Mouse (Mus musculus) hindbrain, postnatal 0 days (tissue): Measurements from ENCODE around the gene Dtx3. TPM values are rescaled to one million over a fixed set of nuclear protein-coding genes. Genes with fewer than 3 reads are reported as not detected.
"Not testable (repeated sequence)": the region's sequence is repeated elsewhere in the genome, so short reads cannot be mapped to it uniquely, and the experiment has no call there.

Experiments
- ATAC-seq: fragments of 200-750 bp; cut with Nextera tagmentation; 2 replicates; pipeline ENCODE4 v1.8.0; 2017; ENCODE audit warnings: mild to moderate bottlenecking, moderate TSS enrichment, moderate library complexity
- DNase-seq: peaks from one replicate; pipeline ENCODE4 v3.0.0-alpha.2; 2015; ENCODE audit warnings: low spot score
- H3K27ac ChIP-seq: fragments of 300-500 bp; sonication (generic); 2 replicates; pipeline ENCODE4 v1.5.1; 2014; ENCODE audit warnings: mild to moderate bottlenecking
- H3K27me3 ChIP-seq: fragments of 300-500 bp; sonication (generic); 2 replicates; pipeline ENCODE4 v1.6.1; 2014; ENCODE audit warnings: low read length, mixed read lengths; ENCODE audit not compliant: insufficient read depth
- H3K36me3 ChIP-seq: fragments of 300-500 bp; sonication (generic); 2 replicates; pipeline ENCODE4 v1.6.1; 2014; ENCODE audit warnings: low read length, mixed read lengths; ENCODE audit not compliant: insufficient read depth
- H3K4me1 ChIP-seq: fragments of 300-500 bp; sonication (generic); 2 replicates; pipeline ENCODE4 v1.6.1; 2014; ENCODE audit warnings: antibody characterized with exemption, low read length, mixed read lengths; ENCODE audit not compliant: insufficient read depth
- H3K4me2 ChIP-seq: fragments of 300-500 bp; sonication (generic); 2 replicates; pipeline ENCODE4 v1.6.1; 2014; ENCODE audit warnings: low read depth, mild to moderate bottlenecking, low read length, moderate library complexity, mixed read lengths
- H3K4me3 ChIP-seq: fragments of 300-500 bp; sonication (generic); 2 replicates; pipeline ENCODE4 v1.5.1; 2014; ENCODE audit warnings: low read length
- H3K9ac ChIP-seq: fragments of 300-500 bp; sonication (generic); replicated peaks from 2 replicates; pipeline ENCODE4 v1.6.1; 2014; ENCODE audit warnings: mild to moderate bottlenecking, low read length, moderate library complexity, mixed read lengths
- H3K9me3 ChIP-seq: fragments of 300-500 bp; sonication (generic); 2 replicates; pipeline ENCODE4 v1.6.1; 2016; ENCODE audit warnings: low read length, mixed read lengths
- CTCF ChIP-seq: IDR thresholded peaks from 2 replicates; pipeline ENCODE4 v1.5.1; 2016; ENCODE audit warnings: antibody characterized with exemption, control low read depth, low read depth
- WGBS: fragments of 180-500 bp; shearing (Covaris S2); extraction: QIAGEN DNeasy Blood & Tissue Kit; methylation state at CpG from one replicate; pipeline ENCODE4 v1.1.7; 2014; 5-methylcytosine and 5-hydroxymethylcytosine counted together
- polyA plus RNA-seq: library from polyadenylated mRNA; unstranded; fragments of >200 nt; fragmentation: Nextera tagmentation; extraction: Ambion mirVana; gene quantifications from 2 replicates; pipeline ENCODE4 v1.2.1, GENCODE M21; 2015
- total RNA-seq: library from RNA; depleted of rRNA; stranded (reverse); fragments of >200 nt; gene quantifications from 2 replicates; pipeline ENCODE4 v1.2.3, GENCODE M21; 2014

Dtx3 gene
- total and polyA plus RNA-seq, 2 experiments from 2014 or later = 185 to 233 TPM

- Histone ChIP-seq H3K4me2 (no peak overlapping the region), H3K4me1 (no peaks in the 10 kb centered on the region), H3K27me3 (no peaks in the 10 kb centered on the region), H3K36me3 (no peaks in the 10 kb centered on the region), H3K27ac (no peak overlapping the region), H3K4me3 (no peak overlapping the region), H3K9me3 (no peaks in the 10 kb centered on the region), H3K9ac (no peak overlapping the region)
- 88% methylated on average over 1 of the region's 1 CpGs for WGBS
- no peak for DNase-seq
- no peak for ATAC-seq
- no peak for TF ChIP-seq CTCF
These were observed 39.0 kb downstream of the Dtx3 start for GRCm38 (mm10) chr10:127156511-127156910.

GRCm38 (mm10) chr10:127156089-127156488 lies 39.4 kb downstream of the Dtx3 start:
- H3K9ac ChIP-seq = no peak overlapping the region
- no peak overlapping the region for H3K27ac ChIP-seq
- H3K4me1 ChIP-seq = no peaks in the 10 kb centered on the region
- TF ChIP-seq CTCF = no peak
- no peaks in the 10 kb centered on the region for H3K9me3 ChIP-seq
- DNase-seq (no peak), ATAC-seq (no peak)
- no peak overlapping the region for H3K4me2 ChIP-seq
- no peak overlapping the region for H3K4me3 ChIP-seq
- WGBS = 98% methylated on average over 1 of the region's 1 CpGs
- no peaks in the 10 kb centered on the region for H3K36me3 ChIP-seq
- H3K27me3 ChIP-seq = no peaks in the 10 kb centered on the region

GRCm38 (mm10) chr10:127154652-127155051 lies 40.9 kb downstream of the Dtx3 start:
- H3K27ac ChIP-seq = no peak overlapping the region
- no peak for ATAC-seq
- no peaks in the 10 kb centered on the region for H3K4me1 ChIP-seq
- no peak overlapping the region for H3K9ac ChIP-seq
- H3K36me3 ChIP-seq = no peaks in the 10 kb centered on the region
- H3K4me2 ChIP-seq = no peak overlapping the region
- no peaks in the 10 kb centered on the region for H3K27me3 ChIP-seq
- no peak for TF ChIP-seq CTCF
- no peak overlapping the region for H3K4me3 ChIP-seq
- no peak for DNase-seq
- 87% methylated on average over 5 of the region's 5 CpGs for WGBS
- H3K9me3 ChIP-seq = no peaks in the 10 kb centered on the region

- Histone ChIP-seq H3K4me2 (no peak overlapping the region), H3K27me3 (no peaks in the 10 kb centered on the region), H3K9ac (no peak overlapping the region), H3K9me3 (no peaks in the 10 kb centered on the region), H3K4me3 (no peak overlapping the region), H3K27ac (no peak overlapping the region), H3K36me3 (no peaks in the 10 kb centered on the region), H3K4me1 (no peaks in the 10 kb centered on the region)
- ATAC-seq (no peak), DNase-seq (no peak)
- no peak for TF ChIP-seq CTCF
- 94% methylated on average over 2 of the region's 2 CpGs for WGBS
These were observed 41.3 kb downstream of the Dtx3 start for GRCm38 (mm10) chr10:127154241-127154640.

- H3K9ac ChIP-seq = no peak overlapping the region
- H3K27ac ChIP-seq = no peak overlapping the region
- no peak overlapping the region for H3K4me3 ChIP-seq
- no peak overlapping the region for H3K4me2 ChIP-seq
- 92% methylated on average over 7 of the region's 7 CpGs for WGBS
- H3K4me1 ChIP-seq = no peaks in the 10 kb centered on the region
- H3K27me3 ChIP-seq = no peaks in the 10 kb centered on the region
- ATAC-seq = no peak
- TF ChIP-seq CTCF = no peak
- DNase-seq = no peak
- H3K36me3 ChIP-seq = no peaks in the 10 kb centered on the region
- no peaks in the 10 kb centered on the region for H3K9me3 ChIP-seq
These were observed 42.2 kb downstream of the Dtx3 start for GRCm38 (mm10) chr10:127153323-127153722.

GRCm38 (mm10) chr10:127152556-127152955 lies 43.0 kb downstream of the Dtx3 start:
- WGBS = 86% methylated on average over 10 of the region's 10 CpGs
- not testable (repeated sequence) for H3K4me1 ChIP-seq, H3K27me3 ChIP-seq

GRCm38 (mm10) chr10:127151233-127151632 lies 44.3 kb downstream of the Dtx3 start:
- not testable (repeated sequence) for H3K27ac ChIP-seq, H3K9me3 ChIP-seq, DNase-seq, ATAC-seq, H3K4me1 ChIP-seq, H3K27me3 ChIP-seq, H3K4me2 ChIP-seq, H3K36me3 ChIP-seq, H3K9ac ChIP-seq, H3K4me3 ChIP-seq
- 95% methylated on average over 3 of the region's 3 CpGs for WGBS

More at GRCm38 (mm10) chr10:127152556-127152955, 43.0 kb downstream of the Dtx3 start:
- H3K36me3 ChIP-seq, H3K4me2 ChIP-seq, DNase-seq, H3K27ac ChIP-seq, H3K4me3 ChIP-seq, ATAC-seq, H3K9me3 ChIP-seq, H3K9ac ChIP-seq: not testable (repeated sequence)
